Mouse (Mus musculus) gastrocnemius, postnatal 14 days (tissue): Measurements from ENCODE around the gene Ptcd3. TPM values are rescaled to one million over a fixed set of nuclear protein-coding genes. Genes with fewer than 3 reads are reported as not detected.
"Not testable (repeated sequence)": the region's sequence is repeated elsewhere in the genome, so short reads cannot be mapped to it uniquely, and the experiment has no call there.

Experiments
- DNase-seq: peaks from one replicate; pipeline ENCODE4 v3.0.0; 2021; ENCODE audit warnings: mixed read lengths
- intact Hi-C: fragments of 180-260 bp; cut with DNase I; formaldehyde crosslinking; loops from one replicate; pipeline ENCODE4 v1.15.1; 2025; ENCODE audit warnings: low total_unique reads
- long read RNA-seq, 2 experiments: library from polyadenylated mRNA; stranded (forward); transcript quantifications; one replicate each; pipeline ENCODE4 v2.0.0; 2021
- total RNA-seq, 2 experiments: library from RNA; stranded (reverse); gene quantifications; 2 replicates each; pipeline ENCODE4 v1.2.3; 2021

The Ptcd3 gene
- total RNA-seq = 10 to 100 TPM; 70.4 to 78.1 TPM
- long read RNA-seq, experiment 1, partial matches to known transcripts = 3 of 65 reads
- long read RNA-seq, experiment 1, other reads (novel, unspliced or antisense) = 62 of 65 reads
- long read RNA-seq, experiment 2, partial matches to known transcripts = 5 of 74 reads
- long read RNA-seq, experiment 2, other reads (novel, unspliced or antisense) = 69 of 74 reads

DNA sequence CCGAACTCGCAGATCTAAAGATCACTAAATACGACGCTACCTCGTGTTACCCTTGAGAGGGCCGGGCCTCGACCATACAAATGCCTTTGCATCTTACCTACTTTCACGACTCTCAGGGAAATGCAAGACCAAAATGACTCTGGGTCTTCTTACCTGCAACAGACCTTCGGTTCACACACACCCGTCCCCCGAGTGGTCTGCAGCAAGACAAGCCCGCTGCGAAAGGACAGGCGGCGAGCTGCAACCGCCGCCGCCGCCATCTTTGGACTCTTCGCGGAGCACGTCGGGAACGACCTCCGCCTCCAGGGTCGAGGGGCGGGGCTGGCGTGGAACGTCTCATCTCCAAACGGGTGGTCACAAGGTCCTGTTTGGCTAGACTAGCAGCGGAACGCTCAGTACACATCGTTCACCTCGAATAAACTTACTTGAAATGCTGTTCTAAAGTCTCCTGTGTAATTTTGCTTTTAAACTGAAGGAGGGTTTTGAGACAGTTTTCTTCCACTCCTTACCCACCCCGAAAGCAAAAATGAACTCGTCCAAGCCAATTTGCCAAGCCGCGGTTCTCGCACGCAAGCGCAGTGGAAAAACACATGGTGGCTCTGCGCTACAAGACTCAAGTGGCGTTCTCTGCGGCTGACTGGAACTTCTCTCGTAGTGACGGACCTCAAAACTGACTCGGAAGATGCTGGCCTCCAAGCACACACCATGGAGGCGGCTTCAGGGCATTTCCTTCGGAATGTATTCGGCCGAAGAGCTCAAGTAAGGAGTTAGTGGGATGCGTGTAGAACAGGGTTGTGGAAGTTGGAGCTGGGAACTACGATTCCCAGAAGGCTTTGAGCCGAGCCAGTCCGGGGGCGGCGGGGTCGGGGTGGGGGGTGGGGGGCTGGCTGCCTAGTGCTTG, at the start of gene Ptcd3, which contains the start of gene Polr1a:
Gene Ptcd3, minus strand, starts transcription at position 270 of the 901 bp plus-strand sequence.
Gene Polr1a, plus strand, starts transcription at position 573 of the 901 bp plus-strand sequence.
- peak; percentile 93 for DNase-seq
- intact Hi-C loops = no loop called here

DNA sequence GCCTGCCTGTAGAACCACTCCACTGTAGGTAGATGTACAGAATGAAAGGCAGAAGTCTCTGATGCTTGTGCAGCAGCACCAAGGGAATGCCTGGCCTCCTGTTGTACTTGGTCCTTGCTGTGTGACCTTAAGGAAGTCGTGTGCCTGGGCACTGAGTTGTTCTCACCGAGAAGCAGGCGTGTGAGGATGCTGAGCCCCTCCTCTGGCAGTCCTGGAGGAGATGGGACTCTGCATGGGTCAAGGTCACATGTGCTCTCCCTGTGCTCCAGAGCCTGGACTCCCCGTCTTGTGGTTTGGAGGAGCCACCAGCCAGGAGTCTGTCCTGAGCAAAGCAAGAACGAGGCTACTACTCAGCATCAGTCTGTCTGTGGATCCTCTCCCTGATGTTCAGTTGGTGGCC, 42.6 kb upstream of the Ptcd3 start:
- no peak for DNase-seq
- intact Hi-C loops = no loop called here

GRCm38 (mm10) chr6:71950592-71950991, 42.0 kb upstream of the Ptcd3 start:
- DNase-seq = peak; percentile 32
- intact Hi-C loops = no loop called here

- DNase-seq = peak; percentile 23
- intact Hi-C loops = loop anchor here (10.0 kb wide), 1 partner anchor 145 kb away; the partner anchor contains the start of gene St3gal5
Observed at GRCm38 (mm10) chr6:71949721-71950120, 41.2 kb upstream of the Ptcd3 start.

GRCm38 (mm10) chr6:71946121-71946520, 37.6 kb upstream of the Ptcd3 start:
- intact Hi-C loops = loop anchor here (10.0 kb wide), 1 partner anchor 149 kb away; the partner anchor contains the start of gene St3gal5
- no peak for DNase-seq

DNA sequence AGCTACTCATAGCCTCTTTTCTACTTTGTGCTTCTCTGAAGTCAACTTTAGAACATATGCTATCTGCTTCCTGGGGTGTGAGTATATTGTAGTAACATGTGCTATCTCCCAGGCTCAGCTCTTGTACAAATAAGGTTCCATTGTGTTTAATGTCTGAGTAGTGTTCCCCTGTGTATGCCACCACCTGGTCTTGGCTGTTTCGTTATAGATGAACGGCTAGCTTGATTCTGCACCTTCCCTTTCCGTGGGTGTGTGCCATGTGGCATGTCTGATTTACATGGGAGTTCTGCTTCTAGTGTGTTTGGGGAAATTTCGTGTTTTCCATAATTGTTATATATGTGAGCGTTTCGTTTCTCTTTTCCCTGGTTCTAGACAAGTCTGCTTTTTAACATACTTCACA, 36.6 kb upstream of the Ptcd3 start:
- intact Hi-C loops = loop anchor here (10.0 kb wide), 1 partner anchor 150 kb away; the partner anchor contains the start of gene St3gal5
- DNase-seq = no peak

GRCm38 (mm10) chr6:71940912-71941311, 32.4 kb upstream of the Ptcd3 start:
- intact Hi-C loops = loop anchor here (10.0 kb wide), 1 partner anchor 154 kb away; the partner anchor contains the start of gene St3gal5
- DNase-seq = no peak

DNA sequence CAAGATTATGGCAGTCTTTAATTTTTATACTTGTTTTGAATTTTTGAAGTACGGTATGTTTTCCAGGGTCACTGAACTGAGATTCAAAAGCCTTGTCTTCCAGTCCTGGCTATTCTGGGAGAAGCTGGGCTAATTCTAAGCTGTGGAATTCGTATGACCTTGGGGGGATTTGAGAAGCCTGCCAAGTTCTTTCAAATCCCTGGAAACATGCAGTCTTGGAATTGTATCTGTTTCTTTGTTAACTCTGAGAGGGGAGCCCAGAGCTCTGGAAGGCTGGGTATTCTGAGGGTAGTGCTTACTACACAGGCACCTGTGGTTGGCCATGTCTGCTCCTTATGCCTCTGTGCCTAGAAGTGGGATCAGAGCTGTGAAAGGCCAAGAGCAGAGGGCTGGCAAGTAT, 27.2 kb upstream of the Ptcd3 start:
- intact Hi-C loops = no loop called here
- DNase-seq = no peak

GRCm38 (mm10) chr6:71934081-71934556, 25.6 kb upstream of the Ptcd3 start:
- peak; percentile 35 for DNase-seq

GRCm38 (mm10) chr6:71932347-71932746, 23.8 kb upstream of the Ptcd3 start:
- intact Hi-C loops = loop anchor here (5.0 kb wide), 1 partner anchor 235 kb away; no protein-coding TSS in a partner anchor
- no peak for DNase-seq

More at GRCm38 (mm10) chr6:71934081-71934556, 25.6 kb upstream of the Ptcd3 start:
- intact Hi-C loops = loop anchor here (5.0 kb wide), 1 partner anchor 233 kb away; no protein-coding TSS in a partner anchor

DNA sequence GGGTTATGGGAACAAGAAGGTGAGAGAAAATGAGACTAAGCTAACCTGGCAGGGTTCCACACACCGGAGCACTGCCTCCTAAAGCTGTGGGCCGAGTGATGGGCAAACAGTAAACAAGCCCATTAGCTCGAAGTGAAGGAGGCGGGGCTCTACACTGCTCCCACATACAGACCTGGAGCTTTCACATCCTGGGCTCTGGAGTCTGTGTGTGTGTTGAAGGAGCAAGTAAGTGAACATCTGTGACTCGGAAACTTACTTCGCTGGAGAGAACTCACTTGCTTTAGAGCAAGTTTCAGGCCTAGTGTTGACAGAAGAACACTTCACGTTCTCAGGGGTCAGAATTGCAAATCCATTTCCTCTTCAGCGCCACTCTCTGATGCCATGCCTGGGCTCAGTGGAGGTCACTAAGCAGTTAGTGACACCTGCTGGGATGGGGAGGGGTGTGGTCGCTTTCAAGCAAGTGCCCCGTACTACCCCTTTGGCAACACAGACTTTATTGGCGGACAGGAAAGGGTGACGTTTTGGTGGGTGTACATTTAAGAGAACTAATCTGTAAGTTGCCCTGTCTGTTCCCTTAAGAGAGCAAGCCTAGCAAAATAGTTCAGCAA, 22.4 kb upstream of the Ptcd3 start:
- intact Hi-C loops = loop anchor here (5.0 kb wide), 1 partner anchor 236 kb away; no protein-coding TSS in a partner anchor
- DNase-seq = no peak

- DNase-seq = no peak
- intact Hi-C loops = loop anchor here (5.0 kb wide), 1 partner anchor 237 kb away; no protein-coding TSS in a partner anchor
Observed at GRCm38 (mm10) chr6:71930053-71930452, 21.5 kb upstream of the Ptcd3 start.

DNA sequence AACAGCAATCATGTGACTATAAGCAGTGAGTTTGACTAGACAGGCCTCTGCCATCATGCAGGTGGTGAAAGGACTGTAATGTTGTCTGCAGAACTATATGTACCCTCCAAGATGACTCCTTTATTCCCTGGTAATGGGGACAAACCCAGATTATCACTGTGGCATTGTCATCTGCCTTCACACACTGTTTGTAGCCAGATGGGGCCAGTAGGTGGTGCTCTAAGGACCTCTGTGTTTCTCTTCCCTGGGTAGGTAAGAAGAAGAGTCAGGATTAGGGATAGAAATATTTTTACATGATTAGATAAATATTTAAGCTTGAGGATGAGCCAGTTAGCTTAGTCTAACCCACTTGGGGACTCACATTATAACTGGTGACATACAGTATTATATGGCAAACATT, 19.4 kb upstream of the Ptcd3 start:
- DNase-seq = peak; percentile 55
- intact Hi-C loops = no loop called here

- DNase-seq, intact Hi-C loops: not testable (repeated sequence)
Observed at GRCm38 (mm10) chr6:71925233-71925632, 16.7 kb upstream of the Ptcd3 start.

DNA sequence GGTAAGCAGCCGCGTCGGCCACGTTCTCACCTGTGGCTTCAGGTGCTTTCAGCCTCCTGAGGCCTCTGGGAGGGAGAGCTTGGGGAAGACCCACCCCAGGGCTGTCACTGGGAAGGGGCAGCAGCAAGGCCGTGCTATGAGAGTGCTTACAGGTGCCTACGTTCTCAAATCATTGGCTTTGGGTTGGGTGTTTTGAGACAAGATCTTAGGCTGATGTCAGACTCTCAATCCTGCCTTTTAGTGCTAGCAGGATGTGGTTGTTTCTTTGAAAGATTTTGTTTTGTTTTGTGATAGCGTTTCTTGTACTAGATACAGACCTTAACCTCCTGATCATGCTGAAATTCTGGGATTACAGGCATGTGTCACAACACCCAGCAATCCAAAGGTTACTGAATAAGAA, 12.2 kb upstream of the Ptcd3 start:
- DNase-seq = no peak
- intact Hi-C loops = no loop called here

- no peak for DNase-seq
- intact Hi-C loops = no loop called here
Observed at GRCm38 (mm10) chr6:71911686-71912450, 3.3 kb upstream of the Ptcd3 start.

- no peak for DNase-seq
- intact Hi-C loops = no loop called here
Observed at GRCm38 (mm10) chr6:71909840-71910239, 1.3 kb upstream of the Ptcd3 start.

- DNase-seq = no peak
- intact Hi-C loops = no loop called here
Observed at GRCm38 (mm10) chr6:71909384-71909783, 834 bp upstream of the Ptcd3 start.

DNA sequence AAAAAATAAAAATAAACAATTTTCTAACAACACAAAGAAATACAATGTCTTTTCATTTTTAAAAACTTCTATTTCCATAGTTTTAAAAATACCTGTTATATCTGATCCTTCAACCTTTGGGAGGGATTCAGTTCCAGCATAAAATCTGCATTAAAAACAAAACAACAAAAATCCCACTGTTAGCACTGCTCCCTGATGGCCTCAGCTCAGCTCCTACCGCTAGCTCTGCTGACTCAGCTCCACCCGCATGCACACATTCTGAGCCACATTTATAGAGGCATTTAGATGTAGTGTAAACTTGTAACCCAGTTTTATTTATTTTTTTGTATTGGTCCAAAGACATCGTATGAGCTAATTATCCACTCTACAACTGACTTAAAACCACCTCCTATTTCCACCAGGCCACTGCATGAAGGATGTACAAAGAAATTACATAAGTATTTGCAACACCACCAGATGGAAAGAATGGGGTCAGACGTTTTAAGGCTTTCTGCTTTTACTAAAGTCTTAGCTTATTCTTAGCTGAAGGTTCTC, 781 bp downstream of the Ptcd3 start:
- intact Hi-C loops = no loop called here
- no peak for DNase-seq
